Mouse (Mus musculus) liver, adult 2 months (tissue): ENCODE measurements around the gene Man2b2. TPM values are rescaled to one million over a fixed set of nuclear protein-coding genes. Genes with fewer than 3 reads are reported as not detected.
A peak's percentile ranks its signal among the peaks of the same experiment; 100 is the strongest.

Experiments
- DNase-seq: peaks from one replicate; pipeline ENCODE4 v3.0.0-alpha.2; 2011; ENCODE audit warnings: low read depth, low spot score; ENCODE audit errors: extremely low read depth
- H3K27ac ChIP-seq: fragments of 200-500 bp; replicated peaks from 2 replicates; pipeline ENCODE4 v1.5.1; 2012; ENCODE audit warnings: low read depth, mild to moderate bottlenecking, control low read depth, inconsistent platforms, low read length; ENCODE audit not compliant: insufficient read depth
- H3K27me3 ChIP-seq: fragments of 200-500 bp; 2 replicates; pipeline ENCODE4 v1.6.1; 2012; ENCODE audit warnings: mild to moderate bottlenecking, moderate library complexity, low read length, inconsistent platforms; ENCODE audit not compliant: control insufficient read depth, insufficient read depth
- H3K36me3 ChIP-seq: fragments of 200-500 bp; 2 replicates; pipeline ENCODE4 v1.6.1; 2012; ENCODE audit warnings: low read length, inconsistent platforms; ENCODE audit not compliant: control insufficient read depth, insufficient read depth
- H3K4me1 ChIP-seq: fragments of 200-500 bp; 2 replicates; pipeline ENCODE4 v1.6.1; 2011; ENCODE audit warnings: low read length; ENCODE audit not compliant: control insufficient read depth, insufficient read depth
- H3K4me3 ChIP-seq: fragments of 200-500 bp; 2 replicates; pipeline ENCODE4 v1.5.1; 2011; ENCODE audit warnings: low read depth, mild to moderate bottlenecking, control low read depth, low read length, moderate library complexity; ENCODE audit not compliant: insufficient read depth
- H3K79me2 ChIP-seq: fragments of 200-500 bp; 2 replicates; pipeline ENCODE4 v1.6.1; 2012; ENCODE audit warnings: inconsistent platforms, mild to moderate bottlenecking, low read length, moderate library complexity; ENCODE audit not compliant: control insufficient read depth, insufficient read depth
- H3K9ac ChIP-seq: fragments of 200-500 bp; 2 replicates; pipeline ENCODE4 v1.6.1; 2012; ENCODE audit warnings: low read depth, mild to moderate bottlenecking, control low read depth, inconsistent platforms, low read length
- CTCF ChIP-seq: fragments of 200-500 bp; IDR thresholded peaks from 2 replicates; pipeline ENCODE4 v1.5.1; 2011; ENCODE audit warnings: low read depth, low read length, control low read depth
- POLR2A ChIP-seq: fragments of 200-500 bp; IDR thresholded peaks from 2 replicates; pipeline ENCODE4 v1.6.1; 2011; ENCODE audit warnings: low read length, control low read depth; ENCODE audit not compliant: insufficient read depth; ENCODE audit errors: extremely low read depth
- WGBS: fragments of 180-500 bp; shearing (Covaris S2); methylation state at CpG from one replicate; pipeline ENCODE4 v1.1.7; 2018; 5-methylcytosine and 5-hydroxymethylcytosine counted together
- polyA plus RNA-seq: library from polyadenylated mRNA; depleted of rRNA; stranded (reverse); fragments of >200 nt; gene quantifications from 2 replicates; pipeline ENCODE4 v1.2.3, GENCODE M21; 2012; rRNA removed
- total RNA-seq: library from RNA; depleted of rRNA; stranded (reverse); fragments of >200 nt; gene quantifications from 2 replicates; pipeline ENCODE4 v1.2.3, GENCODE M21; 2014; rRNA removed

Man2b2 gene
- total and polyA plus RNA-seq, 2 experiments = 33.8 to 90.9 TPM

DNA sequence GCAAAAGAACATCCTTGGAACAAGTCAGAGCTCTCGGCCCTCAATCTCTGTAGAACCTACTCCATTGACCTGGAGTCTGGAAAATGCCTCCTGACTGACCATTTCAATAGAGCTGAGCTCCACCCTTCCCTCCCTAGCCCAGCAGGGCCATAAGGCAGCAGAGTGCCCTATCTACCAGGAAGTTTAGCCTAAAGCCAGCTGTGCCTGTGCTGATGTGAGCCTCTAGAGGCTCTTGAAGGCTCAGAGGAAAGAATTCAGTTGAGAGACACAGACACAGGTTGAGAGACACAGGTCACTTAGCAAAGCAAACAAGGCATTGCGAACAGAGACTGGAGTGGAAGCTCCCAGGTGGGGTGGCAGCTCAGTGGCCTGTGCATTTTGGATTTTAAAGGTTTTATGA lies 55.1 kb downstream of the Man2b2 start:
- H3K27me3 ChIP-seq = no peaks in the 10 kb centered on the region
- WGBS = 92% methylated on average over 2 of the region's 2 CpGs

DNA sequence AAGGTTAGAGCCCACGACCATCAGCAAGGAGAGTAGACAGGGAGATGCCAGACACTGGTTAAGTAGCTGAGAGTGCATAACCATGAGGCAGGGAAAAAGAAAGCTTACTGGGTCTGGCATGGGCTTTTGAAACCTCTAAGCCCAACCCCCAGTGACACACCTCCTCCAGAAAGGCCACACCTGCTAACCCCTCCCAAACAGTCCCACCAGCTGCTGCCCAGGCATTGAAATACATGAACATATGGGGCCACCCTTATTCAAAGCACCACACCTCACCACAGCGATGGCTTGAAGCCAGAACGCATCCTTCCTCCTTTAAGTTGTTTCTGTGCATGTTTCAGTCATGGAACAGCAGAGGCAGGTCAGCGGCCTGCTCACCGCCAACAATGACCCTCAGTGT lies 57.9 kb downstream of the Man2b2 start:
- H3K9ac ChIP-seq = no peak overlapping the region
- H3K4me3 ChIP-seq = no peak overlapping the region
- H3K27me3 ChIP-seq = no peaks in the 10 kb centered on the region
- H3K4me1 ChIP-seq = no peaks in the 10 kb centered on the region
- no peak overlapping the region for H3K27ac ChIP-seq
- no peaks in the 10 kb centered on the region for H3K36me3 ChIP-seq
- TF ChIP-seq POLR2A = no peak
- no peak for TF ChIP-seq CTCF
- no peak for DNase-seq
- H3K79me2 ChIP-seq = no peaks in the 10 kb centered on the region
- WGBS = 87% methylated on average over 5 of the region's 5 CpGs

More for the DNA sequence above, 55.1 kb downstream of the Man2b2 start:
- no peaks in the 10 kb centered on the region for H3K36me3 ChIP-seq
- H3K4me1 ChIP-seq = no peaks in the 10 kb centered on the region
- H3K9ac ChIP-seq = no peak overlapping the region
- TF ChIP-seq CTCF = no peak
- no peak for TF ChIP-seq POLR2A
- no peaks in the 10 kb centered on the region for H3K79me2 ChIP-seq
- H3K27ac ChIP-seq = no peak overlapping the region
- no peak overlapping the region for H3K4me3 ChIP-seq
- DNase-seq = no peak

DNA sequence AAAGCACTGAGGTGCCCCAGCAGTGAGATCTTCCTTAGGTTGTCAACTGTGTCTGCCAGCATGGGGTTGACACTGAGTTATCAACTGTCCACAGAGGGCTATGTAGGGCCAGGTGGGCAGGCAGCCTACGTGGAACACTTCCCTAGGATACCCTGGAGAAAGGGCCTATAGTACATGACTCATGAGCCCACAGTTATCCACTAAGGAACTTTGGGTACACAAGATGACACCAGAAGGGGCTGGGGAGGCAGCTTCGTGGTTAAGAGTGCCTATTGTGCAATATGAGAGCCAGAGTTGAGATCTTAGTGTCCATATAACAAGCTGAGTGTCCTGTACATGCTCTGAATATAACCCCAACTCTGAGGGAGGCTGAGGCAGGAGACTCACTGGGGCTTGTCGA lies 60.9 kb downstream of the Man2b2 start:
- H3K4me1 ChIP-seq = no peaks in the 10 kb centered on the region
- no peak for TF ChIP-seq POLR2A
- TF ChIP-seq CTCF = no peak
- H3K27me3 ChIP-seq = no peaks in the 10 kb centered on the region
- no peak overlapping the region for H3K27ac ChIP-seq
- no peak for DNase-seq
- no peak overlapping the region for H3K9ac ChIP-seq
- H3K4me3 ChIP-seq = no peak overlapping the region
- WGBS = 61% methylated on average over 3 of the region's 3 CpGs
- no peaks in the 10 kb centered on the region for H3K36me3 ChIP-seq
- H3K79me2 ChIP-seq = no peaks in the 10 kb centered on the region

DNA sequence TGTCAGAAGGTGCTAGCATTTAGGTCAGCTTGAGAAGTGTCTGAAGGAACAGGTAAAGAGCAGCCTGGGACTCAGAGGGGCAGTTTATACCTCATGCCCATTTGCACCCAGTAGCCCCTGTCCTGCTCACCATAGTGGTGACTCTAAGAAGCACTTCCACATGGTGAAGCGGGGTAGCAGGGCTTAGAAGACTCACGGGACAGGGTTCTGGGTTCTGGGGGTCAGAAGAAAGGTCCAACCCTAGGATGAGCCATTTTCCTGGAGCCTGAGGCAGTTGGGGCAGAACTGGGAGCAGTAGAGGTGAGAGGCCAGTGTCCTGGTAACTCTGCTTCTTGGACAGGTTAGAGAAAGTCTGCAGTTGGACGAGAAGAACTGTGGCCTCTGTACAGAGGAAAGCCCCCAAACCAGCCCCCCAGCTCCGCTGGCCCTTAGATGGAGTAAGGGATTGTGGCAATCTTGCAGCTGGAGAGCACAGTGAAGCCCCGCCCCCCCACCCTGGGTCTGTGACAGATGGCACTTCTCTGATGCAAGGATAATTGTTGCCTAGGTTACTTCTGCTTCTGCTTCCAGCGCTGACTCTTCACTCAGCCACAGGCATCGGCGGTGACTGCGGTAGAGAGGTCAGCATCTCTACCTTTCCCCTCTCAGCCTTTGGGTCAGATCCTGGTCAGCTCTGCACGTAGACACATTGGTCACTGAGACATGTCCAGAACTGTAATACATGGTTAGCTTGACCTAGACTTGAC lies 63.3 kb downstream of the Man2b2 start:
- TF ChIP-seq CTCF = no peak
- TF ChIP-seq POLR2A = no peak
- H3K4me1 ChIP-seq = no peaks in the 10 kb centered on the region
- no peak for DNase-seq
- WGBS = 55% methylated on average over 10 of the region's 10 CpGs
- no peaks in the 10 kb centered on the region for H3K79me2 ChIP-seq
- H3K27ac ChIP-seq = no peak overlapping the region
- H3K36me3 ChIP-seq = no peaks in the 10 kb centered on the region
- no peak overlapping the region for H3K9ac ChIP-seq
- no peak overlapping the region for H3K4me3 ChIP-seq
- no peaks in the 10 kb centered on the region for H3K27me3 ChIP-seq

DNA sequence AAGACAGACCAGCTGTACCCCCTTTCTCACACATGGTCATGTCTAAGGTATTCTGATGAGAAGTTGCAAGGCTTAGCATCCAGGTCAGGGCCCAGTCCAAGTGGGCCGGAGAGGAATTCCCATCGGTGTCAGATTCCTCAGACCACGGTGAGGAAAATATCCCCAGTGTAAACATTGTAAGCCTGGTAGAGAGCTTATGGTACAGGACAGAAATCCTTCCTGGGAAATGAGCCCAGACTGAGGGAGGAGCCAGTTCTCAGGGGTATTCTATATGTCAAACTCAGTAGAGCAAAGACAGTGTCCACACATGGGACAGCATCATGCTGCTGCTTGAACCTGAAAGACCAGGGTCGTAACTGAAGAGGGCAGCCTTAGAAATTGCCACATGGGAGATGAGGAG lies 70.6 kb downstream of the Man2b2 start:
- no peaks in the 10 kb centered on the region for H3K36me3 ChIP-seq
- no peaks in the 10 kb centered on the region for H3K27me3 ChIP-seq
- no peaks in the 10 kb centered on the region for H3K4me1 ChIP-seq
- H3K27ac ChIP-seq = no peak overlapping the region
- H3K9ac ChIP-seq = no peak overlapping the region
- 74% methylated on average over 4 of the region's 4 CpGs for WGBS
- H3K4me3 ChIP-seq = no peak overlapping the region
- no peak for DNase-seq
- TF ChIP-seq CTCF (no peak), POLR2A (no peak)
- no peaks in the 10 kb centered on the region for H3K79me2 ChIP-seq

DNA sequence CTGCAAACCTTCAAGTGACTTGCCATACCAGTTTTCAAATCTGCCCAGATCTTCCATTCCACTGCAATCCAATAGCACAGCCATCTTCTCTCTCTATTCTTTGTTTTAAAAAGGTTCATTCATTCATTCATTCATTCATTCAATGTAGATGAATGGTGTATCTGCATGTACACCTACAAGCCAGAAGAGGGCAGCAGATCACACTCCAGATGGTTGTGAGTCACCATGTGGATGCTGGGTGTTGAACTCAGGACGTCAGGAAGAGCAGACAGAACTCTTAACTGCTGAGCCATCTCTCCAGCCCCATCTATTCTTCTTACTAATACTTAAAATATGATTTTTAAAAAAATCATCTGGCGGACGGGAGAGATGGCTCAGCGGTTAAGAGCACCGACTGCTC lies 73.4 kb downstream of the Man2b2 start:
- no peaks in the 10 kb centered on the region for H3K79me2 ChIP-seq
- WGBS = 76% methylated on average over 5 of the region's 5 CpGs
- no peaks in the 10 kb centered on the region for H3K27me3 ChIP-seq
- no peaks in the 10 kb centered on the region for H3K4me1 ChIP-seq
- no peak overlapping the region for H3K27ac ChIP-seq
- peak; percentile 51; the same call in 1 of the 2 replicates for TF ChIP-seq CTCF
- no peak for TF ChIP-seq POLR2A
- H3K36me3 ChIP-seq = no peaks in the 10 kb centered on the region
- no peak overlapping the region for H3K4me3 ChIP-seq
- no peak overlapping the region for H3K9ac ChIP-seq
- DNase-seq = no peak

Other genes with a start within 250 kb of the Man2b2 start
- 5.4 and 8.2 TPM in 2 replicates for gene Tbc1d14, start 237.4 kb downstream of the Man2b2 start, total RNA-seq
- gene Tbc1d14, start 237.4 kb downstream of the Man2b2 start, polyA plus RNA-seq = 8.4 and 8.9 TPM in 2 replicates
- 26.6 and 31.5 TPM in 2 replicates for gene D5Ertd579e, start 134.6 kb downstream of the Man2b2 start, total RNA-seq
- 11.5 and 12.7 TPM in 2 replicates for gene D5Ertd579e, start 134.6 kb downstream of the Man2b2 start, polyA plus RNA-seq
- 12.9 and 15.7 TPM in 2 replicates for gene Bloc1s4, start 82.0 kb downstream of the Man2b2 start, total RNA-seq
- 16.5 and 19.4 TPM in 2 replicates for gene Bloc1s4, start 82.0 kb downstream of the Man2b2 start, polyA plus RNA-seq
- 154 and 173 TPM in 2 replicates for gene Mrfap1, start 33.9 kb downstream of the Man2b2 start, total RNA-seq
- gene Mrfap1, start 33.9 kb downstream of the Man2b2 start, polyA plus RNA-seq = 72.2 and 93.9 TPM in 2 replicates
- under 0.01 and 0.13 TPM in 2 replicates for gene Ppp2r2c, start 37.9 kb upstream of the Man2b2 start, total RNA-seq
- gene Ppp2r2c, start 37.9 kb upstream of the Man2b2 start, polyA plus RNA-seq = not detected in 2 replicates
- gene Wfs1, start 158.6 kb upstream of the Man2b2 start, total RNA-seq = 2.1 and 2.2 TPM in 2 replicates
- 7.4 and 8.8 TPM in 2 replicates for gene Wfs1, start 158.6 kb upstream of the Man2b2 start, polyA plus RNA-seq